Mouse (Mus musculus) spleen, adult 2 months (tissue): ENCODE data around the gene Mtln.

Experiments
- CTCF ChIP-seq: fragments of 200-500 bp; IDR thresholded peaks from 2 replicates; pipeline ENCODE4 v1.5.1; 2011; ENCODE audit warnings: mild to moderate bottlenecking, inconsistent platforms; ENCODE audit not compliant: insufficient read depth, insufficient read length, insufficient replicate concordance; ENCODE audit errors: extremely low read depth
- POLR2A ChIP-seq: fragments of 200-500 bp; IDR thresholded peaks from 2 replicates; pipeline ENCODE4 v1.6.1; 2011; ENCODE audit warnings: low read depth, low read length, inconsistent platforms

- TF ChIP-seq POLR2A (no peak), CTCF (no peak)
Observed at GRCm38 (mm10) chr2:127789138-127789537, 3.1 kb downstream of the Mtln start.
